Mouse (Mus musculus) neural tube, embryonic 10.5 days (tissue): ENCODE results near the gene Sdhaf1.
A peak's percentile ranks its signal among the peaks of the same experiment; 100 is the strongest.

Experiments used
- DNase-seq: peaks from one replicate; pipeline ENCODE4 v3.0.0-alpha.2; 2017; ENCODE audit warnings: low spot score; ENCODE audit errors: extremely low spot score

Sdhaf1 gene

GRCm38 (mm10) chr7:30326427-30326826 is 2.7 kb upstream of the Sdhaf1 start:
- DNase-seq = no peak

GRCm38 (mm10) chr7:30325364-30325763 is 1.7 kb upstream of the Sdhaf1 start:
- DNase-seq = peak; percentile 59

GRCm38 (mm10) chr7:30324300-30324944 is 727 bp upstream of the Sdhaf1 start:
- DNase-seq = no peak

GRCm38 (mm10) chr7:30322865-30323264 is 830 bp downstream of the Sdhaf1 start:
- DNase-seq = no peak

GRCm38 (mm10) chr7:30322285-30322667 is 1.4 kb downstream of the Sdhaf1 start:
- peak; percentile 95 for DNase-seq

GRCm38 (mm10) chr7:30321539-30322284 is 2.0 kb downstream of the Sdhaf1 start, which contains the start of gene E130208F15Rik:
Gene E130208F15Rik, plus strand, starts transcription at chr7:30321740.
- peak; percentile 50 for DNase-seq

GRCm38 (mm10) chr7:30320946-30321345 is 2.7 kb downstream of the Sdhaf1 start:
- no peak for DNase-seq

- no peak for DNase-seq
These were observed 5.6 kb downstream of the Sdhaf1 start for GRCm38 (mm10) chr7:30318142-30318541.

GRCm38 (mm10) chr7:30315559-30316529 is 7.9 kb downstream of the Sdhaf1 start:
- DNase-seq = no peak

- peak; percentile 42 for DNase-seq
These were observed 9.0 kb downstream of the Sdhaf1 start, which contains the start of gene Syne4 for GRCm38 (mm10) chr7:30314721-30315155. Gene Syne4, plus strand, starts transcription at chr7:30314807.

- DNase-seq = no peak
These were observed 9.9 kb downstream of the Sdhaf1 start for GRCm38 (mm10) chr7:30313666-30314320.

GRCm38 (mm10) chr7:30310136-30310535 is 13.6 kb downstream of the Sdhaf1 start:
- DNase-seq = no peak

- DNase-seq = no peak
These were observed 14.1 kb downstream of the Sdhaf1 start for GRCm38 (mm10) chr7:30309395-30310129.

- DNase-seq = peak; percentile 84
These were observed 15.4 kb downstream of the Sdhaf1 start, which contains the start of gene Alkbh6 for GRCm38 (mm10) chr7:30308076-30309005. Gene Alkbh6, plus strand, starts transcription at chr7:30308717.

GRCm38 (mm10) chr7:30306083-30306779 is 17.5 kb downstream of the Sdhaf1 start:
- DNase-seq = no peak

GRCm38 (mm10) chr7:30300914-30301313 is 22.8 kb downstream of the Sdhaf1 start:
- peak; percentile 31 for DNase-seq

GRCm38 (mm10) chr7:30297266-30297665 is 26.4 kb downstream of the Sdhaf1 start:
- DNase-seq = no peak

GRCm38 (mm10) chr7:30296816-30297215 is 26.9 kb downstream of the Sdhaf1 start:
- DNase-seq = no peak
